Comparison of ENCODE assay signal across 24 mouse cellular contexts in genomic region chr11:21583286-21583685, GRCm38 (mm10). TPM values are rescaled to one million over a fixed set of nuclear protein-coding genes. Genes with fewer than 3 reads are reported as not detected.
DNase-seq lines count a peak whose midpoint lies in the region; ATAC-seq and TF ChIP-seq lines count a peak whose summit lies in the region.
"Had no signal": no experiment of that assay in that cellular context is flagged by ENCODE, and none has a peak within 500 bp of the region (broad histone marks: within the 10 kb centered on the region; RNA-seq: fewer than 3 reads in every experiment).

No protein-coding gene starts in this region.

- no peak overlapping the region for H3K4me2 ChIP-seq in hindbrain, embryonic 13.5 days
- H3K4me2 ChIP-seq: embryonic facial prominence, embryonic 12.5 days; forebrain, embryonic 13.5 days; heart, embryonic 11.5 days; hindbrain, embryonic 12.5 days; intestine, embryonic 15.5 days had no signal

- no peaks in the 10 kb centered on the region for H3K9me3 ChIP-seq in megakaryocyte, embryonic 14.5 days
- H3K9me3 ChIP-seq in hindbrain, embryonic 13.5 days, result no peaks in the 10 kb centered on the region
- H3K9me3 ChIP-seq: embryonic facial prominence, embryonic 12.5 days; forebrain, embryonic 10.5 days; forebrain, embryonic 13.5 days; hindbrain, embryonic 12.5 days; intestine, embryonic 15.5 days had no signal

- peak overlapping the region; percentile 70 for H3K4me3 ChIP-seq in megakaryocyte, embryonic 14.5 days (replicated peaks)
- H3K4me3 ChIP-seq in hindbrain, embryonic 13.5 days, result no peak overlapping the region
- H3K4me3 ChIP-seq: embryonic facial prominence, embryonic 12.5 days; forebrain, embryonic 10.5 days; forebrain, embryonic 13.5 days; gastrocnemius, adult 2 months; hindbrain, embryonic 12.5 days; intestine, embryonic 15.5 days had no signal

- peak; percentile 5 for DNase-seq in embryo, embryonic 11 days
- DNase-seq in embryo, embryonic 10.5 days (ENCODE audit: low spot score), result no peak
- peak; percentile 4 for DNase-seq in brain, embryonic 14.5 days (ENCODE audit: low read depth)
- DNase-seq in right cerebral cortex, postnatal 36 days (ENCODE audit: low spot score in 2 of 2), result no peak
- DNase-seq: adrenal gland, adult 2 months; adrenal gland, postnatal 14 days; cerebellum, adult 18-20 months; cerebellum, adult 9-10 months; cerebellum, postnatal 14 days; gastrocnemius, adult 2 months; gastrocnemius, postnatal 14 days; heart, adult 11 months had no signal

- no peaks in the 10 kb centered on the region for H3K27me3 ChIP-seq in megakaryocyte, embryonic 14.5 days (replicated peaks)
- H3K27me3 ChIP-seq in hindbrain, embryonic 13.5 days, result no peaks in the 10 kb centered on the region
- H3K27me3 ChIP-seq: embryonic facial prominence, embryonic 12.5 days; forebrain, embryonic 13.5 days; hindbrain, embryonic 12.5 days; intestine, embryonic 15.5 days had no signal

- no peak for TF ChIP-seq CTCF in brain, embryonic 14.5 days (IDR thresholded peaks at IDR 0.05; ENCODE audit: borderline replicate concordance, extremely low read depth, insufficient read depth, insufficient read length)

- 64% methylated on average over 1 of the region's 1 CpGs for WGBS in hindbrain, embryonic 13.5 days

- H3K27ac ChIP-seq in hindbrain, embryonic 13.5 days, result no peak overlapping the region
- H3K27ac ChIP-seq: embryonic facial prominence, embryonic 12.5 days; forebrain, embryonic 10.5 days; forebrain, embryonic 13.5 days; gastrocnemius, adult 2 months; hindbrain, embryonic 12.5 days; intestine, embryonic 15.5 days had no signal

- peaks cover 53% of the 10 kb centered on the region for H3K4me1 ChIP-seq in megakaryocyte, embryonic 14.5 days
- no peaks in the 10 kb centered on the region for H3K4me1 ChIP-seq in hindbrain, embryonic 13.5 days (replicated peaks)
- H3K4me1 ChIP-seq: embryonic facial prominence, embryonic 12.5 days; forebrain, embryonic 13.5 days; hindbrain, embryonic 12.5 days; intestine, embryonic 15.5 days had no signal

- no peak overlapping the region for H3K9ac ChIP-seq in hindbrain, embryonic 13.5 days
- H3K9ac ChIP-seq: embryonic facial prominence, embryonic 12.5 days; forebrain, embryonic 13.5 days; hindbrain, embryonic 12.5 days; intestine, embryonic 15.5 days had no signal

- no peak for ATAC-seq in megakaryocyte, adult 5-6 weeks (ENCODE audit: poor library complexity, severe bottlenecking)
- no peak for ATAC-seq in hindbrain, embryonic 13.5 days (ENCODE audit: low FRiP score)
- ATAC-seq: CD4-positive, CD25-positive, alpha-beta regulatory T cell, adult 4 months; forebrain, embryonic 13.5 days; forebrain, embryonic 16.5 days; hindbrain, embryonic 16.5 days; intestine, embryonic 15.5 days had no signal

- TF ChIP-seq POLR2A in brain, embryonic 14.5 days (IDR thresholded peaks at IDR 0.05; ENCODE audit: borderline replicate concordance, extremely low read depth, insufficient read depth, insufficient read length, poor library complexity, severe bottlenecking), result no peak

- no peaks in the 10 kb centered on the region for H3K36me3 ChIP-seq in megakaryocyte, embryonic 14.5 days (replicated peaks; ENCODE audit: low read length)
- no peaks in the 10 kb centered on the region for H3K36me3 ChIP-seq in hindbrain, embryonic 13.5 days
- H3K36me3 ChIP-seq: embryonic facial prominence, embryonic 12.5 days; forebrain, embryonic 10.5 days; hindbrain, embryonic 12.5 days; intestine, embryonic 15.5 days had no signal

RNA-seq across cellular contexts. Expression of gene Mdh1, which starts 11.1 kb away (rescaled TPM):
- polyA plus RNA-seq in megakaryocyte, embryonic 14.5 days (2012; ENCODE audit: insufficient read depth, low replicate concordance), result 1.1 and 13.0 TPM in 2 replicates
- 139 and 142 TPM in 2 replicates for total RNA-seq in megakaryocyte, adult 5-6 weeks (2015)
- 69.3 and 90.9 TPM in 2 replicates for total RNA-seq in megakaryocyte, adult 5-6 weeks (2017)
- 230 and 233 TPM in 2 replicates for polyA plus RNA-seq in brain, embryonic 14.5 days (2012; rRNA removed)
- polyA plus RNA-seq in hindbrain, embryonic 13.5 days (2015; fragmentation: Nextera tagmentation; extraction: Ambion mirVana), result 454 and 458 TPM in 2 replicates

RNA-seq across cellular contexts. Expression of gene Wdpcp, which starts 11.3 kb away (rescaled TPM):
- 0.32 TPM in 1 of 2 replicates, not detected in the other for polyA plus RNA-seq in megakaryocyte, embryonic 14.5 days (2012; ENCODE audit: insufficient read depth, low replicate concordance)
- 3.6 and 4.5 TPM in 2 replicates for total RNA-seq in megakaryocyte, adult 5-6 weeks (2015)
- 4.1 and 9.8 TPM in 2 replicates for total RNA-seq in megakaryocyte, adult 5-6 weeks (2017)
- polyA plus RNA-seq in brain, embryonic 14.5 days (2012; rRNA removed), result 8.6 and 10.2 TPM in 2 replicates
- polyA plus RNA-seq in hindbrain, embryonic 13.5 days (2015; fragmentation: Nextera tagmentation; extraction: Ambion mirVana), result 10.1 and 11.8 TPM in 2 replicates

Comparison
In these comparisons a context has a peak if more than half of its experiments do, and no peak if none do; other contexts are left out.
1. DNase-seq: peak in embryo, embryonic 11 days (single experiment) and brain, embryonic 14.5 days (single experiment); none in embryo, embryonic 10.5 days (single experiment) and right cerebral cortex, postnatal 36 days (0 of 2).
2. RNA of gene Mdh1, which starts 11.1 kb away (polyA plus RNA-seq): 454 to 458 TPM in hindbrain, embryonic 13.5 days and 230 to 233 TPM in brain, embryonic 14.5 days; 1.1 to 13.0 TPM in megakaryocyte, embryonic 14.5 days; every median in the first group is over 10 times any median in the second.